Comparison of ENCODE assay signal across 28 mouse cellular contexts in the genomic region with DNA sequence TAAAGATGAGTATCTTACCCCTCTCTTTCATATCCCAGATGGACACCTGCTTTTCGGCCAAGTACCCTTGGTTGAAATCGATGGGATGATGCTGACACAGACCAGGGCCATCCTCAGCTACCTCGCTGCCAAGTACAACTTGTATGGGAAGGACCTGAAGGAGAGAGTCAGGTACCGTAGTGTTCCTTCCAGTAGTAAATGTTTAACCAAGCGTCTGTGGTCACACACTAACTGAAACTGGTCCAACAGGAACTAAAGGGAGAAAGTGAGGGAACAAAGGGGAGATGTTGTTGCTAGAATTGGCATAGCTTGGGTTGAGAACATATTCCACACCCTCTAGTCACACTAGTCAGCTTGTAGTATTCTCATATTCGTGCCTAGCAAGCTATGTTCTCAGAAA. TPM values are rescaled to one million over a fixed set of nuclear protein-coding genes. Genes with fewer than 3 reads are reported as not detected.
DNase-seq lines count a peak whose midpoint lies in the region; ATAC-seq lines count a peak whose summit lies in the region.
"Had no signal": no experiment of that assay in that cellular context is flagged by ENCODE, and none has a peak within 500 bp of the region (broad histone marks: within the 10 kb centered on the region; RNA-seq: fewer than 3 reads in every experiment).

No protein-coding gene starts in this region.

- H3K4me2 ChIP-seq in intestine, embryonic 15.5 days (replicated peaks), result no peak overlapping the region
- H3K4me2 ChIP-seq in kidney, embryonic 15.5 days, result no peak overlapping the region
- no peak overlapping the region for H3K4me2 ChIP-seq in stomach, embryonic 14.5 days (replicated peaks; ENCODE audit: low read depth, low read length)
- H3K4me2 ChIP-seq: heart, embryonic 15.5 days; hindbrain, embryonic 15.5 days; liver, embryonic 13.5 days; midbrain, embryonic 11.5 days had no signal

- WGBS in intestine, embryonic 15.5 days, result 70% methylated on average over 6 of the region's 6 CpGs
- 79% methylated on average over 6 of the region's 6 CpGs for WGBS in kidney, embryonic 15.5 days
- 80% methylated on average over 6 of the region's 6 CpGs for WGBS in stomach, embryonic 14.5 days

- DNase-seq in kidney, adult 18-20 months, result peak; percentile 37
- no peak for DNase-seq in kidney, postnatal 4 days
- DNase-seq in cerebellum, adult 9-11 months, result no peak
- DNase-seq in left cerebral cortex, adult 8-10 months (ENCODE audit: low spot score in 2 of 2), result no peak
- DNase-seq in spleen, postnatal 36 days (ENCODE audit: low spot score in 2 of 2), result no peak
- DNase-seq: adrenal gland, postnatal 25 days; cerebellum, adult 18-20 months; cerebellum, postnatal 36 days; gastrocnemius, postnatal 10 days; heart, adult 11 months; heart, postnatal 4 days; liver, embryonic 13.5 days; retina, postnatal 1 day; thymus, postnatal 4 days had no signal

- no peak overlapping the region for H3K4me3 ChIP-seq in intestine, embryonic 15.5 days (replicated peaks)
- no peak overlapping the region for H3K4me3 ChIP-seq in kidney, embryonic 15.5 days (replicated peaks)
- no peak overlapping the region for H3K4me3 ChIP-seq in stomach, embryonic 14.5 days (ENCODE audit: low read depth, low read length)
- H3K4me3 ChIP-seq: heart, embryonic 15.5 days; hindbrain, embryonic 15.5 days; liver, embryonic 13.5 days had no signal

- H3K9me3 ChIP-seq in intestine, embryonic 15.5 days, result no peaks in the 10 kb centered on the region
- no peaks in the 10 kb centered on the region for H3K9me3 ChIP-seq in kidney, embryonic 15.5 days (replicated peaks)
- H3K9me3 ChIP-seq in stomach, embryonic 14.5 days (ENCODE audit: control insufficient read depth, low read depth, low read length), result no peaks in the 10 kb centered on the region
- H3K9me3 ChIP-seq: heart, embryonic 15.5 days; hindbrain, embryonic 15.5 days; liver, embryonic 13.5 days had no signal

- 0 out of 2 replicates have a peak, but pooled peaks cover 3% of the 10 kb centered on the region for H3K4me1 ChIP-seq in intestine, embryonic 15.5 days (replicated peaks)
- H3K4me1 ChIP-seq in kidney, embryonic 15.5 days, result peaks cover 3% of the 10 kb centered on the region; the same call in 1 of the 2 replicates
- no peaks in the 10 kb centered on the region for H3K4me1 ChIP-seq in stomach, embryonic 14.5 days (ENCODE audit: control insufficient read depth, insufficient read depth, low read length)
- H3K4me1 ChIP-seq: heart, embryonic 15.5 days; hindbrain, embryonic 15.5 days; liver, embryonic 13.5 days had no signal

- no peaks in the 10 kb centered on the region for H3K27me3 ChIP-seq in intestine, embryonic 15.5 days (replicated peaks)
- no peaks in the 10 kb centered on the region for H3K27me3 ChIP-seq in kidney, embryonic 15.5 days
- H3K27me3 ChIP-seq in stomach, embryonic 14.5 days (ENCODE audit: control insufficient read depth, insufficient read depth, low read length), result no peaks in the 10 kb centered on the region
- H3K27me3 ChIP-seq: heart, embryonic 15.5 days; hindbrain, embryonic 15.5 days; liver, embryonic 13.5 days had no signal

- no peak overlapping the region for H3K27ac ChIP-seq in intestine, embryonic 15.5 days
- H3K27ac ChIP-seq in kidney, embryonic 15.5 days, result peak overlapping the region; percentile 41; the same call in 1 of the 2 replicates
- H3K27ac ChIP-seq in stomach, embryonic 14.5 days (ENCODE audit: low read length), result peak overlapping the region; percentile 76; the same call in 1 of the 2 replicates
- H3K27ac ChIP-seq: heart, embryonic 15.5 days; hindbrain, embryonic 15.5 days; liver, embryonic 13.5 days; macrophage had no signal

- no peaks in the 10 kb centered on the region for H3K36me3 ChIP-seq in intestine, embryonic 15.5 days
- peaks cover 44% of the 10 kb centered on the region for H3K36me3 ChIP-seq in kidney, embryonic 15.5 days
- H3K36me3 ChIP-seq in stomach, embryonic 14.5 days (ENCODE audit: control insufficient read depth, insufficient read depth, low read length), result peaks cover 7% of the 10 kb centered on the region
- H3K36me3 ChIP-seq: heart, embryonic 15.5 days; hindbrain, embryonic 15.5 days; liver, embryonic 13.5 days had no signal

- ATAC-seq in intestine, embryonic 15.5 days, result peak; percentile 93
- 0 out of 2 replicates have a peak, but pooled peaks have one; percentile 33 for ATAC-seq in kidney, embryonic 15.5 days (replicated peaks; ENCODE audit: low FRiP score)
- peak; percentile 86 for ATAC-seq in stomach, embryonic 14.5 days (ENCODE audit: insufficient number of reproducible peaks, insufficient read depth, low FRiP score, low read depth)

- H3K9ac ChIP-seq in intestine, embryonic 15.5 days, result no peak overlapping the region
- no peak overlapping the region for H3K9ac ChIP-seq in kidney, embryonic 15.5 days
- H3K9ac ChIP-seq in stomach, embryonic 14.5 days (replicated peaks; ENCODE audit: low read depth, low read length), result no peak overlapping the region
- H3K9ac ChIP-seq: heart, embryonic 15.5 days; hindbrain, embryonic 15.5 days; liver, embryonic 13.5 days had no signal

RNA-seq across cellular contexts. Expression of gene Gsta4, which starts 21.6 kb away (rescaled TPM):
- polyA plus RNA-seq in intestine, embryonic 15.5 days (2015; fragmentation: Nextera tagmentation; extraction: Ambion mirVana), result 56.0 and 56.9 TPM in 2 replicates
- polyA plus RNA-seq in kidney, embryonic 15.5 days (2015; fragmentation: Nextera tagmentation; extraction: Ambion mirVana), result 109 and 115 TPM in 2 replicates
- polyA plus RNA-seq in stomach, embryonic 14.5 days (2014; fragmentation: Nextera tagmentation; extraction: Ambion mirVana), result 478 and 492 TPM in 2 replicates
- 10 to 100 TPM; 33.6 to 43.8 (median 38.8) TPM for total RNA-seq in left cerebral cortex, adult 8-10 months (2022)
- polyA plus RNA-seq: macrophage had no signal

RNA-seq across cellular contexts. Expression of gene Gsta1, which starts 26.3 kb away (rescaled TPM):
- polyA plus RNA-seq in intestine, embryonic 15.5 days (2015; fragmentation: Nextera tagmentation; extraction: Ambion mirVana), result 61.1 and 68.1 TPM in 2 replicates
- polyA plus RNA-seq in kidney, embryonic 15.5 days (2015; fragmentation: Nextera tagmentation; extraction: Ambion mirVana), result 0.27 and 1.3 TPM in 2 replicates
- 9.6 and 9.7 TPM in 2 replicates for polyA plus RNA-seq in stomach, embryonic 14.5 days (2014; fragmentation: Nextera tagmentation; extraction: Ambion mirVana)
- under 1 TPM in 1 of 4 experiments, not detected in 3; 0.60 TPM for total RNA-seq in left cerebral cortex, adult 8-10 months (2022)
- total RNA-seq: CH12.LX; gastrocnemius, postnatal 10 days; layer of hippocampus, postnatal 10 days; MEL had no signal
- polyA plus RNA-seq: forebrain, embryonic 11.5 days; frontal cortex, adult 2 months; heart, embryonic 15.5 days; hindbrain, embryonic 15.5 days; limb, embryonic 11.5 days; liver, embryonic 13.5 days; macrophage; midbrain, embryonic 11.5 days; neural tube, embryonic 11.5 days had no signal

RNA-seq across cellular contexts. Expression of gene Gm3776, which starts 52.7 kb away (rescaled TPM):
- 45.9 and 53.7 TPM in 2 replicates for polyA plus RNA-seq in intestine, embryonic 15.5 days (2015; fragmentation: Nextera tagmentation; extraction: Ambion mirVana)
- 0.21 and 0.31 TPM in 2 replicates for polyA plus RNA-seq in kidney, embryonic 15.5 days (2015; fragmentation: Nextera tagmentation; extraction: Ambion mirVana)
- polyA plus RNA-seq in stomach, embryonic 14.5 days (2014; fragmentation: Nextera tagmentation; extraction: Ambion mirVana), result 6.6 and 9.8 TPM in 2 replicates
- not detected for total RNA-seq in left cerebral cortex, adult 8-10 months (2022)
- total RNA-seq: adrenal gland, postnatal 25 days; CH12.LX; gastrocnemius, postnatal 10 days; heart, postnatal 4 days; layer of hippocampus, postnatal 10 days; MEL had no signal
- polyA plus RNA-seq: forebrain, embryonic 11.5 days; frontal cortex, adult 2 months; heart, embryonic 15.5 days; hindbrain, embryonic 15.5 days; limb, embryonic 11.5 days; liver, embryonic 13.5 days; macrophage; midbrain, embryonic 11.5 days; neural tube, embryonic 11.5 days had no signal

Comparison
In these comparisons a context has a peak if more than half of its experiments do, and no peak if none do; other contexts are left out.
1. ATAC-seq: peak in every context shown above with its lines; median percentile 93 in intestine, embryonic 15.5 days; 86 in stomach, embryonic 14.5 days; 33 in kidney, embryonic 15.5 days.